Mouse (Mus musculus): ENCODE results near the gene Ifrd1. TPM values are rescaled to one million over a fixed set of nuclear protein-coding genes. Genes with fewer than 3 reads are reported as not detected.

Ifrd1 gene
- polyA plus RNA-seq, 2 experiments from 2014 or later = 51.8 to 63.0 TPM

DNA sequence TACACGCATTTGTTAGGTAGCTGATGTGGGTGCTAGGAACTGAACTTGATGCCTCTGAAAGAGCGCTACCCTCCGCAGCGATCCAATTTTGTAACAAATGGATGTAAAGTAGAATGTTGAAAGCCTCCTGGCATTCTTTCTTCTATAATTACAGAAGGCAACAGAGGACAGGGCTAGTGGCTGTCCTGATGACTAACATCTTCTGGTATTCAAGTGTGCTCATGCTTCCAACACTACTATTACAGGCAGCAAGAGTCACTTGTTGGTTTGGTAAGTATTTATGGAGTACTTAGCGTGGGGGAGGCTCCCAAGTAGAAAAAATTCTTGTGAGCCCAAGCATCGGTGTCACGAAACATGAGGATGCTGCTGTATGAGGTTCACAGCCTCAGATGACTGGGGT is 9.1 kb downstream of the Ifrd1 start:
- no peak for ATAC-seq

DNA sequence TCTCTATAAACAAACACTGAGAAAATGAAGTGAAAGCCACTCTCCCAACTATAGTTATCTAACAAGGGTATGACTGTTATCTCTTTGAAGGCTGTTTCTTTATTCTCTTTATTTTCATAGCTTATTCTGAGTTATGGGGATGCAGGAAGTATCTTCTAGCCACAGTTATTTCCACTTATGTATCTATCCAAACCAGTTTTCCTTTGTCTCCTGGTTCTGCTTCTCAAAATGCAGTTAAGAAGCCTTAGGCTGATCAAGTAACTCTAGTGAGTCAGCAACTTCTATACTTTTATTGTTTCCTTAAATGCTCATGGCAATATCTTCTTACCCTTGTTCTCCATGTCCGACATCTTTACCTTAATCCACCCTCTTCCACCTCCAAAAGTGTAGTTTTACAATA is 16.1 kb downstream of the Ifrd1 start:
- ATAC-seq = no peak

DNA sequence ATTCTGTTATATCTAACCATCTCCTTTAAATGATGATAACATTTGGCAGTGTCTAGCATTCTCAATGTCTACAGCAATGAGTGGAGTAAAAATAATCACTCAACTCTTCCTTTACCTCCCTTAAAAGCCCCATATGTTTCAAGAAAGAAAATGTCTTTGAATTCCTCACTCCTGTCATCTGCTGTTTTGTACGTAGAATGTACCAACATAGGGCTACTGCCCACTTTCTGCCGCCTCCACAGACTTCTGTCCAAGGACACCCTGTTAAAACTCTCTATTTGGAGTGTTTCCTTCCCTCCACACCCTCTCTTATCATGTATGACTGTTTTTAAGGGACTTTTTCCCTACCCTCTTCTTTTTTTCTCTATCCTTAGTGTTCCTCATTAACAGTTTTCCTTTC is 16.7 kb downstream of the Ifrd1 start:
- no peak for ATAC-seq

- ATAC-seq = no peak
These were observed 24.0 kb downstream of the Ifrd1 start for GRCm38 (mm10) chr12:40224171-40224880.

DNA sequence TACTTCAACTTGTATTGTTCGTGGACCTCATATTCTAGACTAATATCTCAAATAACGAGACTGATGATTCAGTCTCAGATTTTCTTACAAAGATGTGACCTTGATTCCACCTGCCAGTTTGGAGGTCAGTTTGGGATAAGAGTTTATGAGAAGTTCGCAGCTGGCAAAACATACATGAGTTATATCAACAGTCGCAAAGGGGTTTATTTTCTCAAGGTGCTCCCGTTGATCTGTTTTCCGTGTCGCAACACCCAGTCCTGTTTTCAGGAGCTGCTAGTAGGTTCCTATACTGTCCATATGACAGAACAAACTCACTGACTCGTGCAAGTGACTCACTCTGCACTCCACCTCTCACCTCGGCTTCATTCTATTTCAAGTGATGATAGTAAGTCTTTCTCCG is 24.6 kb downstream of the Ifrd1 start:
- no peak for ATAC-seq

DNA sequence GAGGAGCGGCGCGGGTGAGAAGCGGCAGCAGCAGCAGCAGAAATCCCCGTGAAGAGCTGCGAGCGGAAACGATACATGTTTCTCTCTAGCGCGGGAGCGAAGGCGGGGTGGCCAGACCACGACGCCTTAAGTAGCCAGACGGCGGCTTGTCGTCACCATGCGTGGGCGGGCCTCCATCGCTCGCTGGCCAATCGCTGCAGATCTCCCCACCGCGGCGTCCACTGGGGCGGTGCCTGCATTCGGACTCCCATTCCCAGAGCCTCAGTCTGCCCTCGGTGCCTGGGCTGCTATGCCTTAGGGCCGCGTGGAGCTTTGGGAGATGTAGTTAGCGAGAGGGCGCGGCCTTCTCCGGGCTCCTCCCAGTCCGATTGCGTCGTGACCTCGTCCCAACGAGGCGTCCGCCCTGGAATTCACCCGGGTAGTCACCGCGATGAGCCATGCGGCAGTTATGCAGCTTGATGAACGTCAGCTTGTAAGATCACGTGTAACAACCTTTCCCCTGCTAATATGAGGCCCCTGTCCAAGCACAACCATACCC is 25.2 kb downstream of the Ifrd1 start:
- ATAC-seq = peak; percentile 84

DNA sequence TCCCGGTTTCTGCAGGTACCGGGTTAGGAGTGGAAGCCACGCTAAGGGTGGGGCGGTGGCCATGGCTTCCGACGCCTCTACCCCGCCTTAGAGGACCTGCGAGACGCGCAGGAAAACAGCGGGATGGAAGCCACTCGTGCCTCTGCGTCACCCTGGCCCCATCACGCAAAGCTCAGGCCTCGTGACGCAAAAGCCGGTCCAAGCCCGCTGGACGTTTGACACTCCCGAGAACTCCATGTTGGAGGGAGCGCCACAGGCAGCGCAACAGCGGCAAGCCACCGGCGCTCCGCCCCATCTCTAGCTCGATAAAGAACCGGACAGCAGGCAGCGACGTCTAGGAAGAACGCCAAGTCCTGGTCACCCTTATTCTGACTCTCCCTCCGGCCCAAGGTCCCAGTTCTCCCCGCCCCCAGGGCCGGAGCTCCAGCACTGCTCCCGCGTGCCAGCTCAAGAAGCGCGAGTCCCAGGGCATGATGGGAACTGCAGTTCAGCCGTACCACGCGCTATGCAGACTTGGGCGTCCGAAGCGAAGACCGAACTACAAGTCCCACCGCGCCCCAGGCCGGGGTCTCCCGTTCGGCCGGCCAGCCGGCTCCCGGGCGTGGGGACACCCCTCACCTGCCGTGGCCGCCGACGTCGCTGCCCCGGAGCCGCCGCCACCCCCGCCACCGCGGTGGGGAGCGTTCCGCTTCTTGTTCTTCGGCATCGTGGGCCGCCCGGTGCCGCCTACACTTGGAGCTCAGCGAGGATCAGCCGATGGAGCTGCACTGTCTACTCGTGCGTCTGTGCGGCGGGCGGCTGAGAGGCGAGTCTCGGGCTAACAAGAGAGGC is 25.8 kb downstream of the Ifrd1 start:
- ATAC-seq = peak; percentile 51

GRCm38 (mm10) chr12:40221611-40222010 is 26.7 kb downstream of the Ifrd1 start:
- no peak for ATAC-seq

GRCm38 (mm10) chr12:40220896-40221295 is 27.4 kb downstream of the Ifrd1 start:
- no peak for ATAC-seq

DNA sequence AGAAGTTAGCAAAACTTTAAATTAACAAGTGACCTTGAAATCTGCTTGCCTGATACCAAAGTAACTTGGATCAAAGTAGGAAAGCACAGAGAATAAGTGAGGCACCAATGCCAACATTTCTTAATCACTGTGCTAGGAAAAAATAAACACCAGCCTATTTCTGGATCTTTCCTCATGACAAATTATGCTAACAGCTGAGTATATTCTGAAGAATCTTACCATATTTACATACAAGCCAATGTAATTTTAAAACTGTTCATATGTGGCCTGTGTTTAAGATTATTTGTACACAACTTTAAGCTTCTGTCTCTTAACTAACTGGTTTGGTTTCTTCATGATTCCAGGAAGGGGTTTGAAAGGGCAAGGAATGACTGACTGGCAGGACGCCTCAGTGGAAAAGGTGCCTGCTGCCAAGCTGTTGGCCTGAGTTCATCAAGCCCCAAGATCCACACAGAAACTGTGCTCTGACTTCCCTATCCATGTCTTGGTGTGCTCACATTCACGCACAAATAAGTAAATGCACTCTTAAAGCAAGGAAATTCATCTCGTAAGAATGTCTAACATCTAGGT is 28.2 kb downstream of the Ifrd1 start:
- no peak for ATAC-seq

DNA sequence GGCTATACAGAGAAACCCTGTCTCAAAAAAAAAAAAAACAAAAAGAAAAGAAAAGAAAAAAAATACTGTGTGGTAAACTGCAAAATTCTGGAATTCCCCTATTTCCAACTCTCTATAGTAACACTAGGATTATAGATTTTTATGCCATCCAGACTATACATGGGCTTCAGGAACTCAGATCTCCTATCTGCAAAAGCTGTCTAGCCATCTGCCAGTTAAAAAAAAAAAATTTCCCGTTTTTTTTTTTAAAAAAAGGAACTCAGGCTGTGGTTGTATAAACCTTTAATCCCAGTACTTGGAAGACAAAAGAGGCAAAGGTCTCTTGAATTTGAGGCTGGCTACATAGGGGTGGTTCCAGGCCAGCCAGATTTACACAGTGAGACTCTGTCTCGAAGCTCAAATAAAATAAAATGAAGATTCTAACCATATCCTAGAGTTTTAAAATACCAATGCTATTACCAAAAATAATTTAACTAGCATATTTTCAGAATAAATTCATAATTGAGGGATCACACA is 29.8 kb downstream of the Ifrd1 start:
- ATAC-seq = no peak

DNA sequence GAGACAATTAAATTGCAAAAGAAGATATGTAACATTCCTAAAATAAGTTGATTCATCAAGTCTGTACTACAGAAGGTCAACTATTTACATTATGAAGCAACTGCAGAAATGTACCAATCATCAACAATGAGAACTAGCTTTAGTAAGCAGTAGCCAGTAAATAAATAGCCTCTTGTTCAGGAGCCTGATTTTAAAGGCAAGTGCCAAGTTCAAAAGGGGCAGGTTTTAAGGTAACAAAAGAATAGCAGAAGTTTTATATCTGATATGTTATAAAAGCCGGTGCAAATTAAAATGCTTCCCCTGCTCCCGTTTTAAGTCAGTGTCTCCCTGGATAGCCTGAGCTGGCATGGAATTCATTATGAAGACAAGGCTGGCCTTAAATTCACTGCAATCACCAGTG is 30.5 kb downstream of the Ifrd1 start:
- no peak for ATAC-seq

DNA sequence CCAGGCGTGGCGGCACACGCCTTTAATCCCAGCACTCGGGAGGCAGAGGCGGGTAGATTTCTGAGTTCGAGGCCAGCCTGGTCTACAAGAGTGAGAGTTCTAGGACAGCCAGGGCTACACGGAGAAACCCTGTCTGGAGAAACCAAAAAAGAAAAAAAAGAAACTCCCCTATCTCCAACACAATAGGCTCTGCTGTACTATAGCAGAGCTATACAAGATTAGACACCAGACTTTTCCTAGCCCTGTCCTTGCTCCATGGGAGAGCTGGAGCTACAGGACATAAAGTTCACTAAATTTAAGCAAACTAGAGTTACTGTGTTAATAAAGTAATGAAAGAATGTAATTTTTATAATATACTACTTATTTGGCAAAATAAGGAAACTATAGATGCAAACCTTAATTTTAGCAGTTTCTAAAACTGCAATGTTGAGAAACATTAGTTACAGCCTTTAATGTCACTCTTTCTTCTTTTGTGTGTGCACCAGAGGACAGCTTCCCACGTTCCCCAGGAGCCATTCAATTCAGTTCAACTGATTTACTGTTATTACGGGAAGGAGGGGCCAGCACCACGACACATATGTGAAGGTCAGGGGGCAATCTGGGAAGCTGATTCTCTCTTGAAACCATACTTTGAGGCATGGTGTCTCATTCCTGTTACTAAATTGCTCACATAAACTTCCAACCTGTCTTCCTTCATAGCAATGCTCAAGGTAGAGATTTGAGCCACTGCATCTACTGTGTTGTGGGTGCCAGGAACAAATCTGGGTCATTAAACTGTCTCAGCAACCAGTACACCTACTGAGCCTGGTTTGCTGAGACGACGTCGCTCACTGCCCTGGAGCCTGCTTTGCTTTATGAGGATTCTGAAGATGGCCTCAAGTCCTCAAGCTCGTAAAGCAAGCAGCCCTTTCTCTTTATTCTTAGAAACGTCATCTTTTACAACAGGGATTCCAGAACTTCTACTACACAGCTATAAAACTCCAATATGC is 33.1 kb downstream of the Ifrd1 start:
- no peak for ATAC-seq

DNA sequence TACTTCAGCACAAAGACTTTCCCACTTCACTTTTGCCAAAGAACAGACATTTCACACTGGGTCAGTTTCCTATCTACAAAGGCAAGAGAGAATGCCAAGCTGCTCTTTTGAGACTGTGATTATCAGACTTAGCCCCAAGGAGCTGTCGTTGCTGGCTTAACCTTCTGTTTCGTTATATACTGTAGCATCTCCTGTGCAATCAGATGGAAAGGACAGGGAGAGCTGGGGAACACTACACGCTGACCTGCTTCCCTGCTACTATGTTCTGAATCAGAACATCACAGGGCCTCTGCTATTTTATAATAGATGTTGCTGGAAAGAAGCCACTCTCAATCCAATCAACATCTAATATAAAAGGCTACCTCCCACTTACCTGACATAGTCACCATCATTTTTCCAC is 39.3 kb downstream of the Ifrd1 start:
- ATAC-seq = no peak

DNA sequence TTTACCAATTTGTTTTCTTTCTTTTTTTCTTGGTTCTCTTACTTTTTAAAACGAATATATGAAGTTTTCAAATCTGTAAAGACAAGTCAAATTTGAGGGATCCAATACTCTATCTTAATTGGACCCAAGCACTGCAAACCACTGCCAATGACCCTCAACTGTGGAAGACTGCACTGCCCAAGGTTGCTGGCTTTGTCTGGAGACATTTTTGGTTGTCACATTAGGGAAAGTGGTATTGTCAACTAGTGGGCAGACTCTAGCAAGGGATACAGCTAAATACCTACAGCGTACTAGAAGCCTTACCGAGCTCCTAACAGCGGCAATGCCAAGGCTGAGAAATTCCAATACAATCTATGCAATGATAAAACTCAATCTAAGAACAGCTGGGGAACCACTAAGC is 40.4 kb downstream of the Ifrd1 start:
- ATAC-seq = no peak

- ATAC-seq = no peak
These were observed 45.9 kb downstream of the Ifrd1 start for GRCm38 (mm10) chr12:40202161-40203035.

DNA sequence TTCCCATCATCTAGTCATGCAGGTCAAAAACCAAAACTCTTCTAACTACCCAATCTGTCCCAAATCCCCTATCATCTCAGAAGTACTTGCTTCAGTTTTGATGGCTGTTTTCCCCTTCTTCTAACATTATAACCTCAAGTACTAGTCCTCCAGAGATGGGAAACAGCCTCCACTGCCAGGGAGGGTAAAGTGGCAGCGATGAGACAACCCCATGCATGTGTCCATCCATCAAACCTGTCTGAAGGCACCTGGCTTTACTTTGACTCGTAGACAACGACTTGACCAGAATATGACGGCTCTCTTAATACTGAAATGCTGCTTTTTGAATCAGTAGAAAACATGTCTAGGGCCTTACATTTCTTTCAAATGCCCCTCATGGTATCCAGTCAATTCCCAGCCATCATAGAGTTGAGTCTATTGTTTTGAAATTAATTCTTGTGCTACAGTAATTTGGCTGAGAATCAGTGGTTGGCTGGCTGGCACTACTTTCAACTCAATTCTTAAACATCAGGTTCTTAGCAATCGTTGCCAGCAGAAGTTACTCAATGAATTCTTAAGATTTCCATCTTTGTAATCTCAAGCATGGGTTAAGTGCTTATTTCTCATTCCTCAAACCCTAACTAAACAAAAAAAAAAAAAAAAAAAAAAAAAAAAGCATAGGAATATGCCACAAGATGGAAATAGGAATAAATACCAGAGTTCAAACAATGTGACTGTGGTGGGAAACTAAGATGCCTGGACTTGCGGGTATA is 47.6 kb downstream of the Ifrd1 start:
- ATAC-seq = no peak

DNA sequence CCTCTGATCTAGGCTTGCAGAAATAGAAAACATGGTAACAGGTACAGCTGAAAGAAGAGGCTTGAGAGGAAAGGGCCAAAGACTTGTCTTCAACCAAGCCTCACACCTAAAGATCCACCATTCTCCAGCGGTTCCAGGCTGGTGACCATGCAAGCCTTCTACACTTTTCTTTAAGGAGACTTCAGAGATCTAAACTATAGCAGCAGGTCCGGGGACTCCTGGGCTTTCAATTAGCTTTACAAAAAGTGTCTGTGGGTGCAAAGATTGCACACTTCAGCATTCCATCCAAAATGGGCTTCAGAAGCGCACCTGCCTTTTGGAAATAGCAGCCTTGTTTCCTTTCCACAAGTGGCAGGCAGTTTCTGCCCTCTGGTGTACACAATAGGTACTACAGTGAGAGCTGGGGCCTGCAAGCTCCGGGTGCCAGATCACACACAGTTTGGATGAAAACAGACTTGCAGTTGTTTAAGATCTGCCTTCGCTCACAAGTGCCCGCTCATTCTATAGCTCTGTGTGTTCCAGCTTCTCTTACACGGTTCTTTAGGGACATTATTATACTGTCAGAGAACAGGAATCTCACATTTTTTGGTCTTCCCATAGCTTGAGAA is 48.4 kb downstream of the Ifrd1 start:
- ATAC-seq = peak; percentile 79

GRCm38 (mm10) chr12:40199302-40199701 is 49.0 kb downstream of the Ifrd1 start, which contains the start of gene Lsmem1:
Lsmem1 (minus strand) TSS chr12:40199490.
- no peak for ATAC-seq

DNA sequence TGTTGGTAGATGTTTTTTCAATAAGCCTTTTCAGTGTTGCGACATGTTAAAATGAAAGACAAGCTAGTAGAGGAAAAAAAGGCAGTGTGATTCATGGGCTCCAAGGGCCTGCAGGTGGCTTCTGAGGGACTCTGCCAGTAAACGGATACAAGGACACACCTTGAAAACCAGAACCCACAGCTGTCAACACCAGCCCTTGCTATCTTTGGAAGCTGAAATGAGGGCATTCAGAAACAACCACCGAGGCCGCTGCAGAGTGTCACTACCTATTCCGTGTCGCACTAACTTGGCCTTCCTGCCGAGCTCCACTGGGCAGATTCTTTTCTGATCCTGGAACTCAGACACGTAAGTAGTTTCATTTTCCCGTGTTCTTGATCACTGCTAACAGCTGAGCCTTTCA is 49.9 kb downstream of the Ifrd1 start:
- peak; percentile 43 for ATAC-seq

Data from activated CD4-positive, CD25-positive, alpha-beta regulatory T cell, adult 4 months (primary cell).